In the genomic region with DNA sequence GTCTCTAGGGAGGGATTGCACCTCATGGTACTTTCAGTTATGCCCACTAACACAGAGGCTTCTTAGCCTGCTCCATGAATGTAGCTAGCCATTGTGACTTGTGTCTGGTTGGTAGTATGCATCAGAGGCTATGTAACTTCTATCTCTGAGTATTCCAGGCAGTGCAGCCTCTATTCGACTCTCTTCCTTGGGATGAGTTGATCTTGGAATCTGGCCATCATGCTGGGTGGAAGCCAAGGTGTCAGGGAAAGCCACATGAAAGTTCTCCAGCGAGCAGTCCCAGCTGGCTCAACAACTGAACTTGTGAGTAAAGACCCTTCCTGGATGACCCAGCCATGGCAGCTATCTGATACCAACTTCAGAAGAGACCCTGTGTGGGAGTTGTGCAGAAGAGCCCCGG, we compare ENCODE assay signal across 10 mouse cellular contexts.
DNase-seq lines count a peak whose midpoint lies in the region; ATAC-seq lines count a peak whose summit lies in the region.
"Had no signal": no experiment of that assay in that cellular context is flagged by ENCODE, and none has a peak within 500 bp of the region (broad histone marks: within the 10 kb centered on the region; RNA-seq: fewer than 3 reads in every experiment).

No protein-coding gene starts in this region.

- peaks cover 2% of the 10 kb centered on the region; the same call in 1 of the 2 replicates for H3K4me1 ChIP-seq in intestine, embryonic 16.5 days (ENCODE audit: control insufficient read depth, insufficient read depth, low read length)
- no peaks in the 10 kb centered on the region for H3K4me1 ChIP-seq in midbrain, embryonic 13.5 days (replicated peaks)
- H3K4me1 ChIP-seq: liver, embryonic 13.5 days had no signal

- peak; percentile 68 for ATAC-seq in intestine, embryonic 16.5 days
- ATAC-seq in midbrain, embryonic 13.5 days, result no peak

- WGBS in intestine, embryonic 16.5 days, result 59% methylated on average over 3 of the region's 3 CpGs
- 88% methylated on average over 3 of the region's 3 CpGs for WGBS in midbrain, embryonic 13.5 days

- peak; percentile 24 for DNase-seq in layer of hippocampus, adult 11-12 months (ENCODE audit: low spot score)
- no peak for DNase-seq in layer of hippocampus, adult 8-10 months (ENCODE audit: low spot score in 2 of 2)
- peak; percentile 81 to 86 for DNase-seq in cerebellum, postnatal 10 days
- peak; percentile 60 for DNase-seq in lung, postnatal 25 days (ENCODE audit: low spot score)
- no peak for DNase-seq in embryo, embryonic 10.5 days (ENCODE audit: low spot score)
- DNase-seq in left cerebral cortex, postnatal 36 days (ENCODE audit: low spot score in 2 of 2), result no peak
- DNase-seq: liver, embryonic 13.5 days had no signal

- H3K9me3 ChIP-seq in intestine, embryonic 16.5 days (ENCODE audit: control insufficient read depth, low read length), result no peaks in the 10 kb centered on the region
- no peaks in the 10 kb centered on the region for H3K9me3 ChIP-seq in midbrain, embryonic 13.5 days
- H3K9me3 ChIP-seq: embryonic facial prominence, embryonic 13.5 days; liver, embryonic 13.5 days had no signal

- intact Hi-C loops in left cerebral cortex, postnatal 36 days (cut with DNase I), result no loop called here

- no peak overlapping the region for H3K27ac ChIP-seq in intestine, embryonic 16.5 days (ENCODE audit: low read length)
- no peak overlapping the region for H3K27ac ChIP-seq in midbrain, embryonic 13.5 days
- H3K27ac ChIP-seq: embryonic facial prominence, embryonic 13.5 days; liver, embryonic 13.5 days had no signal

- H3K4me2 ChIP-seq in intestine, embryonic 16.5 days (ENCODE audit: low read depth, low read length), result no peak overlapping the region
- H3K4me2 ChIP-seq in midbrain, embryonic 13.5 days (replicated peaks), result no peak overlapping the region
- H3K4me2 ChIP-seq: embryonic facial prominence, embryonic 13.5 days; liver, embryonic 13.5 days had no signal

- H3K27me3 ChIP-seq in intestine, embryonic 16.5 days (replicated peaks; ENCODE audit: control insufficient read depth, insufficient read depth, low read length), result no peaks in the 10 kb centered on the region
- H3K27me3 ChIP-seq in midbrain, embryonic 13.5 days, result no peaks in the 10 kb centered on the region
- H3K27me3 ChIP-seq: embryonic facial prominence, embryonic 13.5 days; liver, embryonic 13.5 days had no signal

- no peak overlapping the region for H3K4me3 ChIP-seq in intestine, embryonic 16.5 days (ENCODE audit: low read length)
- no peak overlapping the region for H3K4me3 ChIP-seq in midbrain, embryonic 13.5 days (replicated peaks)
- H3K4me3 ChIP-seq: embryonic facial prominence, embryonic 13.5 days; liver, embryonic 13.5 days had no signal

- H3K36me3 ChIP-seq in intestine, embryonic 16.5 days (ENCODE audit: control insufficient read depth, insufficient read depth, low read length), result no peaks in the 10 kb centered on the region
- H3K36me3 ChIP-seq in midbrain, embryonic 13.5 days, result no peaks in the 10 kb centered on the region
- H3K36me3 ChIP-seq: embryonic facial prominence, embryonic 13.5 days; liver, embryonic 13.5 days had no signal

- H3K9ac ChIP-seq in intestine, embryonic 16.5 days (ENCODE audit: low read depth, low read length), result no peak overlapping the region
- H3K9ac ChIP-seq in midbrain, embryonic 13.5 days (replicated peaks), result no peak overlapping the region
- H3K9ac ChIP-seq: embryonic facial prominence, embryonic 13.5 days; liver, embryonic 13.5 days had no signal

Comparison
In these comparisons a context has a peak if more than half of its experiments do, and no peak if none do; other contexts are left out.
1. DNase-seq: peak in layer of hippocampus, adult 11-12 months (single experiment), cerebellum, postnatal 10 days (2 of 2) and lung, postnatal 25 days (single experiment); none in layer of hippocampus, adult 8-10 months (0 of 2), embryo, embryonic 10.5 days (single experiment) and left cerebral cortex, postnatal 36 days (0 of 2).